Mouse (Mus musculus): ENCODE measurements around the gene Icam4. TPM values are rescaled to one million over a fixed set of nuclear protein-coding genes. Genes with fewer than 3 reads are reported as not detected.

Gene Icam4
- not detected for polyA plus RNA-seq (2015; fragmentation: Illumina TruSeq; extraction: RNeasy Lipid Tissue Mini Kit (QIAGEN cat#74804); ENCODE audit: insufficient read depth, low read depth, low replicate concordance)

GRCm38 (mm10) chr9:21029291-21030054 is at the start of gene Icam4:
Gene Icam4 (plus strand): TSS chr9:21029373.

DNA sequence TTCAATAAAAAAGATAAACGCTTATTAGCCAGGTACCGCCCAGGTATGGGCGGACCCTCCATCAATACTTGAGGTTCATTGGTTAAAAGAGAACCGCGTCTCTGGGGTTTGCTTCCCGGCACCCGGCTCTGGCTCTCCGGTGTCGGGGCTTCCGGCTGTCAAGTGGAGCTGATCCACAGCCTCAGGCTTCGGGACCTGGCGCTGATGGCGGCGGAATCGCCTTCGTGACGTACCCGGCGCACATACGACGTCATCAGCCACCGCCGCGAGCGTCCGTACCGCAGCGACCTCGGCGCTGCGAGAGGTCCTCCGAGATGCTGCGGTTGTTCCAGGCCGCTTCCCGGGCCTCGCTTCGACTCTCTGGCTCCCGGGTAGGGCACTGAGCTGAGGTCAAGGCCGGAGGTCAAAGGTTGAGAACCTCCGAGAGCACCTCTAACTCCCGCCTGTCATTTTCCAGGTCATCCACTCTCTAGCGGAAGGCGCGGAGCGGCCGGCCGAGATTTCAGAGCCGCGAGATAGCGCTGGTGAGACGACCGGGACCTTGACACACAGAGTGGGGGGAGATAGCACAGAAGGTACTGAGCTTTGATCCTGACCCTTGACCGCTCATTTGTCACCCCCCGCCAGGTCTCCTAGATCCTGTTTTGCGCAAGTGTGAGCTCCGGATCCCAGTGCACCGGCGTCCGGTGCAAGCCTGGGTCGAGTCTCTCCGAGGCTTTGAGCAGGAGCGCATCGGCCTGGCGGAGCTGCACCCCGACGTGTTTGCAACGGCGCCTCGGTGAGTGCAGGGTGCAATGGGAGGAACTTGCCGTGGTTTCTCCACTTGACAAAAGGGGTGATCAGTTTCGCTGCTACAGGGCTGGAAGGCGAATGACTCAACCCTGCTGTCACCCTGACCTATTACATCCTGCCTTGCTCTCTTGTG is 26.3 kb upstream of the Icam4 start, which contains the start of gene Mrpl4:
Mrpl4 (plus strand) TSS at position 112 of the 925 bp plus-strand sequence.

GRCm38 (mm10) chr9:21015571-21016130 is 13.5 kb upstream of the Icam4 start, which contains the start of gene Icam1:
Gene Icam1 (plus strand): TSS chr9:21015985.

DNA sequence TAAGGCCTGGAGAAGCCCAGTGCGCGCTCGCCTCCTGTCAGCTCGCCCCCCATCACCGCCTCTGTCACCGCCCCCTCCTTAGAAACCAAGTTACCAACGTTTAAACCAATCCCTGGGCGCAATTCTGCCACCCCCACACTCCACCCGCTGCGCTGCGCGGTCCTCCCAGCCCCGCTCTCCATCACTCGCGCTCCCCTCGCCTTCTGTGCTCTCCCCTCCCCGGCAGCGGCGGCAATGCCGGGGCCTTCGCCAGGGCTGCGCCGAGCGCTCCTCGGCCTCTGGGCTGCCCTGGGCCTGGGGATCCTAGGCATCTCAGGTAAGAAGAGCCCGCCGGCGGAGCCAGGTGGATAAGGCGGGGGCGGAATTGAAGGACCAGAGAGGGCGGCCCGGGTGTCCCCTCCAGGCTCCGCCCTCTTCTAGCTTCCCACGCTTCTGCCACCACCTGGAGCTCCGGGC is 2.8 kb downstream of the Icam4 start, which contains the start of gene Icam5:
Icam5 (plus strand) TSS at position 178 of the 456 bp plus-strand sequence.

GRCm38 (mm10) chr9:21067006-21067684 is 38.0 kb downstream of the Icam4 start, which contains the start of gene Zglp1:
Gene Zglp1 (minus strand): TSS chr9:21067093.

GRCm38 (mm10) chr9:21073044-21073840 is 44.1 kb downstream of the Icam4 start, which contains the start of the genes Gm49373 and Fdx1l:
Gene Gm49373 (minus strand): TSS chr9:21073096.
Gene Fdx1l (minus strand): TSS chr9:21073614.

Other genes starting within 250 kb of the Icam4 start
- 10.9 TPM for gene Col5a3, start 214.3 kb upstream of the Icam4 start, polyA plus RNA-seq (2015; fragmentation: Illumina TruSeq; extraction: RNeasy Lipid Tissue Mini Kit (QIAGEN cat#74804); ENCODE audit: insufficient read depth, low read depth, low replicate concordance)
- not detected for gene Rdh8, start 210.9 kb upstream of the Icam4 start, polyA plus RNA-seq (2015; fragmentation: Illumina TruSeq; extraction: RNeasy Lipid Tissue Mini Kit (QIAGEN cat#74804); ENCODE audit: insufficient read depth, low read depth, low replicate concordance)
- gene A230050P20Rik, start 160.7 kb upstream of the Icam4 start, polyA plus RNA-seq (2015; fragmentation: Illumina TruSeq; extraction: RNeasy Lipid Tissue Mini Kit (QIAGEN cat#74804); ENCODE audit: insufficient read depth, low read depth, low replicate concordance), result 12.9 TPM
- gene Angptl6, start 149.6 kb upstream of the Icam4 start, polyA plus RNA-seq (2015; fragmentation: Illumina TruSeq; extraction: RNeasy Lipid Tissue Mini Kit (QIAGEN cat#74804); ENCODE audit: insufficient read depth, low read depth, low replicate concordance), result 1.1 TPM
- gene Ppan, start 141.2 kb upstream of the Icam4 start, polyA plus RNA-seq (2015; fragmentation: Illumina TruSeq; extraction: RNeasy Lipid Tissue Mini Kit (QIAGEN cat#74804); ENCODE audit: insufficient read depth, low read depth, low replicate concordance), result 21.0 TPM
- gene Eif3g, start 130.8 kb upstream of the Icam4 start, polyA plus RNA-seq (2015; fragmentation: Illumina TruSeq; extraction: RNeasy Lipid Tissue Mini Kit (QIAGEN cat#74804); ENCODE audit: insufficient read depth, low read depth, low replicate concordance), result 46.1 TPM
- 4.3 TPM for gene Dnmt1, start 69.5 kb upstream of the Icam4 start, polyA plus RNA-seq (2015; fragmentation: Illumina TruSeq; extraction: RNeasy Lipid Tissue Mini Kit (QIAGEN cat#74804); ENCODE audit: insufficient read depth, low read depth, low replicate concordance)
- gene S1pr2, start 52.6 kb upstream of the Icam4 start, polyA plus RNA-seq (2015; fragmentation: Illumina TruSeq; extraction: RNeasy Lipid Tissue Mini Kit (QIAGEN cat#74804); ENCODE audit: insufficient read depth, low read depth, low replicate concordance), result 3.5 TPM
- gene Mrpl4, start 26.6 kb upstream of the Icam4 start, polyA plus RNA-seq (2015; fragmentation: Illumina TruSeq; extraction: RNeasy Lipid Tissue Mini Kit (QIAGEN cat#74804); ENCODE audit: insufficient read depth, low read depth, low replicate concordance), result 13.8 TPM
- gene Icam1, start 13.4 kb upstream of the Icam4 start, polyA plus RNA-seq (2015; fragmentation: Illumina TruSeq; extraction: RNeasy Lipid Tissue Mini Kit (QIAGEN cat#74804); ENCODE audit: insufficient read depth, low read depth, low replicate concordance), result 7.2 TPM
- not detected for gene Icam5, start 2.7 kb downstream of the Icam4 start, polyA plus RNA-seq (2015; fragmentation: Illumina TruSeq; extraction: RNeasy Lipid Tissue Mini Kit (QIAGEN cat#74804); ENCODE audit: insufficient read depth, low read depth, low replicate concordance)
- not detected for gene Zglp1, start 37.7 kb downstream of the Icam4 start, polyA plus RNA-seq (2015; fragmentation: Illumina TruSeq; extraction: RNeasy Lipid Tissue Mini Kit (QIAGEN cat#74804); ENCODE audit: insufficient read depth, low read depth, low replicate concordance)
- 0.74 TPM for gene Gm49373, start 43.7 kb downstream of the Icam4 start, polyA plus RNA-seq (2015; fragmentation: Illumina TruSeq; extraction: RNeasy Lipid Tissue Mini Kit (QIAGEN cat#74804); ENCODE audit: insufficient read depth, low read depth, low replicate concordance)
- gene Fdx1l, start 44.2 kb downstream of the Icam4 start, polyA plus RNA-seq (2015; fragmentation: Illumina TruSeq; extraction: RNeasy Lipid Tissue Mini Kit (QIAGEN cat#74804); ENCODE audit: insufficient read depth, low read depth, low replicate concordance), result 12.7 TPM
- 4.2 TPM for gene Gm38431, start 62.6 kb downstream of the Icam4 start, polyA plus RNA-seq (2015; fragmentation: Illumina TruSeq; extraction: RNeasy Lipid Tissue Mini Kit (QIAGEN cat#74804); ENCODE audit: insufficient read depth, low read depth, low replicate concordance)
- 4.9 TPM for gene Raver1, start 62.6 kb downstream of the Icam4 start, polyA plus RNA-seq (2015; fragmentation: Illumina TruSeq; extraction: RNeasy Lipid Tissue Mini Kit (QIAGEN cat#74804); ENCODE audit: insufficient read depth, low read depth, low replicate concordance)
- 6.1 TPM for gene Tyk2, start 101.9 kb downstream of the Icam4 start, polyA plus RNA-seq (2015; fragmentation: Illumina TruSeq; extraction: RNeasy Lipid Tissue Mini Kit (QIAGEN cat#74804); ENCODE audit: insufficient read depth, low read depth, low replicate concordance)
- gene Cdc37, start 120.6 kb downstream of the Icam4 start, polyA plus RNA-seq (2015; fragmentation: Illumina TruSeq; extraction: RNeasy Lipid Tissue Mini Kit (QIAGEN cat#74804); ENCODE audit: insufficient read depth, low read depth, low replicate concordance), result 23.2 TPM
- 12.9 TPM for gene Pde4a, start 136.3 kb downstream of the Icam4 start, polyA plus RNA-seq (2015; fragmentation: Illumina TruSeq; extraction: RNeasy Lipid Tissue Mini Kit (QIAGEN cat#74804); ENCODE audit: insufficient read depth, low read depth, low replicate concordance)
- gene Keap1, start 210.0 kb downstream of the Icam4 start, polyA plus RNA-seq (2015; fragmentation: Illumina TruSeq; extraction: RNeasy Lipid Tissue Mini Kit (QIAGEN cat#74804); ENCODE audit: insufficient read depth, low read depth, low replicate concordance), result 10.2 TPM
- not detected for gene S1pr5, start 219.1 kb downstream of the Icam4 start, polyA plus RNA-seq (2015; fragmentation: Illumina TruSeq; extraction: RNeasy Lipid Tissue Mini Kit (QIAGEN cat#74804); ENCODE audit: insufficient read depth, low read depth, low replicate concordance)
- gene Atg4d, start 235.9 kb downstream of the Icam4 start, polyA plus RNA-seq (2015; fragmentation: Illumina TruSeq; extraction: RNeasy Lipid Tissue Mini Kit (QIAGEN cat#74804); ENCODE audit: insufficient read depth, low read depth, low replicate concordance), result 5.9 TPM